Mouse (Mus musculus): ENCODE measurements around the gene Gm12845. TPM values are rescaled to one million over a fixed set of nuclear protein-coding genes. Genes with fewer than 3 reads are reported as not detected.
"Not testable (repeated sequence)": the region's sequence is repeated elsewhere in the genome, so short reads cannot be mapped to it uniquely, and the experiment has no call there.

The Gm12845 gene
- polyA plus RNA-seq, 1 experiment from 2014 or later: not detected

- no peaks in the 10 kb centered on the region for H3K27me3 ChIP-seq (replicated peaks; ENCODE audit: insufficient read depth, low read length)
- ATAC-seq: no peak
- H3K4me3 ChIP-seq (ENCODE audit: low read depth, low read length): no peak overlapping the region
- 43% methylated on average over 8 of the region's 8 CpGs for WGBS
- no peaks in the 10 kb centered on the region for H3K9me3 ChIP-seq (ENCODE audit: low read length)
- TF ChIP-seq EP300 (IDR thresholded peaks at IDR 0.05): no peak
- TF ChIP-seq CTCF (IDR thresholded peaks at IDR 0.05): peak; percentile 49
- H3K36me3 ChIP-seq (ENCODE audit: insufficient read depth, low read length): no peaks in the 10 kb centered on the region
- H3K27ac ChIP-seq (ENCODE audit: low read length): no peak overlapping the region
- H3K4me2 ChIP-seq (replicated peaks; ENCODE audit: low read depth, low read length): no peak overlapping the region
- DNase-seq (ENCODE audit: low spot score): peak; percentile 13
- no peak overlapping the region for H3K9ac ChIP-seq (replicated peaks; ENCODE audit: low read depth)
- H3K4me1 ChIP-seq (ENCODE audit: insufficient read depth, low read depth, low read length): no peaks in the 10 kb centered on the region
Measured at GRCm38 (mm10) chr4:117737559-117737958, 13.3 kb downstream of the Gm12845 start.

DNA sequence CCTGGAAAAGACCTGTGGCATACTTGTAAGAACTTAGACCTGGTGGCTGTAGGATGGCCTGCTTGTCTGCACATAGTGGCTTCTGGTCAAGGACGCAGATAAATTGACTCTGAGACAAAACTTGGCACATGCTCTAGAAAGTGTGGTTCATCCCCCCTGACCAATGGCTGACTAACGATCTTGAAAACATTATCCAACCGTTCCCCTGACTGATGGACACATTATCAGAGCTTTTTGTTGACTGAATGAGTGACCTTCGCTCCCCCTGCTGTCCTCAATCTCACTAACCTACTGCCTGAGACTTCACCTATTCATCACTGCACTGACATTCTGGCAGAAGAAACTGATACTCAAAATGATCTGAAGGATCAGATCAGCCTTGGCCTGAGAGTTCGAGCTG lies 28.3 kb downstream of the Gm12845 start:
- H3K27ac ChIP-seq (ENCODE audit: low read length); H3K4me1 ChIP-seq (ENCODE audit: insufficient read depth, low read depth, low read length); H3K4me3 ChIP-seq (ENCODE audit: low read depth, low read length); H3K27me3 ChIP-seq (replicated peaks; ENCODE audit: insufficient read depth, low read length); H3K4me2 ChIP-seq (replicated peaks; ENCODE audit: low read depth, low read length); H3K9ac ChIP-seq (replicated peaks; ENCODE audit: low read depth); ATAC-seq; DNase-seq (ENCODE audit: low spot score); H3K9me3 ChIP-seq (ENCODE audit: low read length); H3K36me3 ChIP-seq (ENCODE audit: insufficient read depth, low read length): not testable (repeated sequence)
- WGBS: 30% methylated on average over 5 of the region's 5 CpGs

DNA sequence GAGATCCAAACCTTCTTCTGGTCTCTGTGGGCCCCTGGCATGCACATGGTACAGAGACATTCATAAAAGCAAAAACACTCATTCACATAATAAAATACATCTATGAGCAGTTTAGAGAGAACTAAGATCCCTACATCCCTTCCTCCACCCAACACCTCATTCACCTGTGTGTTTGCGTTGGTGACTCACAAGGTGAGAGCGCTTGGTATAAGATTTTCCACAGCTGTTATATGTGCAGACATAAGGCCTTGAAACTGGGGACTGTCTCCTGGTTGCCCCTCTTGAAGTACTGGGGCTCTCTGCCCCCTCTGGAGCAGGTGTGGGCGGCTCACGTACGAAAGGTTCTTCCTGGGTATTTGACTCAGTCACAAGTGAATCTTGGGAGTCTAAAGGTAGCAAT lies 35.9 kb downstream of the Gm12845 start:
- Histone ChIP-seq H3K9ac (replicated peaks; ENCODE audit: low read depth) (no peak overlapping the region), H3K27ac (ENCODE audit: low read length) (no peak overlapping the region), H3K9me3 (ENCODE audit: low read length) (no peaks in the 10 kb centered on the region), H3K36me3 (ENCODE audit: insufficient read depth, low read length) (no peaks in the 10 kb centered on the region), H3K4me2 (replicated peaks; ENCODE audit: low read depth, low read length) (no peak overlapping the region), H3K27me3 (replicated peaks; ENCODE audit: insufficient read depth, low read length) (no peaks in the 10 kb centered on the region), H3K4me3 (ENCODE audit: low read depth, low read length) (no peak overlapping the region), H3K4me1 (ENCODE audit: insufficient read depth, low read depth, low read length) (no peaks in the 10 kb centered on the region)
- no peak for TF ChIP-seq CTCF (IDR thresholded peaks at IDR 0.05)
- ATAC-seq: no peak
- no peak for DNase-seq (ENCODE audit: low spot score)
- WGBS: 86% methylated on average over 5 of the region's 5 CpGs

- no peak within 1 kb of the TSS for H3K4me3 ChIP-seq (ENCODE audit: low read depth, low read length)
- TF ChIP-seq CTCF (IDR thresholded peaks at IDR 0.05) (no peak), EP300 (IDR thresholded peaks at IDR 0.05) (no peak)
- no peaks in the 10 kb centered on the region for H3K9me3 ChIP-seq (ENCODE audit: low read length)
- no peak for DNase-seq (ENCODE audit: low spot score)
- H3K4me2 ChIP-seq (replicated peaks; ENCODE audit: low read depth, low read length): no peak within 1 kb of the TSS
- no peaks in the 10 kb centered on the region for H3K4me1 ChIP-seq (ENCODE audit: insufficient read depth, low read depth, low read length)
- ATAC-seq: no peak
- no peak within 1 kb of the TSS for H3K9ac ChIP-seq (replicated peaks; ENCODE audit: low read depth)
- no peaks in the 10 kb centered on the region for H3K36me3 ChIP-seq (ENCODE audit: insufficient read depth, low read length)
- no peaks in the 10 kb centered on the region for H3K27me3 ChIP-seq (replicated peaks; ENCODE audit: insufficient read depth, low read length)
- 74% methylated on average over 11 of the region's 12 CpGs for WGBS
- H3K27ac ChIP-seq (ENCODE audit: low read length): no peak within 1 kb of the TSS
Measured at GRCm38 (mm10) chr4:117765416-117765815, 41.2 kb downstream of the Gm12845 start, which contains the start of gene Klf17. Gene Klf17 (minus strand): TSS chr4:117765648.

GRCm38 (mm10) chr4:117770935-117771334 lies 46.7 kb downstream of the Gm12845 start:
- 16% methylated on average over 5 of the region's 5 CpGs for WGBS

DNA sequence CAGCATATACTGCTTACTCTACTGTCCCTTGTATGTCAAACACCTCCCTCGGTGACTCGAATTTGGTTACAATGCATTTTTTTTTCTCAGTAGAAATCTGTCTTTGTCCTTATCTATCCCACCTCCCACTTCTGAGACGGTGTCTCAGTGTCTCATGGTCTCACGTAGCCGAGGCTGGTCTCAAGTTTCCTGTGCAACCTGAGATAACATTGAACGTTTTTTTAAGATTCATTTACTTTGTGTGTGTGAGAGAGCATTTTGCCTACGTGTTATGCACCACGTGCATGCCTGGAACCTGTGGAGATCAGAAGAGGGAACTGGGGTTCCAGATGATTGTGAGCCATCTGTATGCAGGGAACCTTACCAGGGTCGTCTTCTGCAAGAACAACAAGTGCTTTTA lies 48.7 kb downstream of the Gm12845 start:
- ATAC-seq (no peak), DNase-seq (ENCODE audit: low spot score) (no peak)
- Histone ChIP-seq H3K4me2 (replicated peaks; ENCODE audit: low read depth, low read length) (no peak overlapping the region), H3K36me3 (ENCODE audit: insufficient read depth, low read length) (no peaks in the 10 kb centered on the region), H3K27ac (ENCODE audit: low read length) (no peak overlapping the region), H3K4me1 (ENCODE audit: insufficient read depth, low read depth, low read length) (no peaks in the 10 kb centered on the region), H3K9me3 (ENCODE audit: low read length) (no peaks in the 10 kb centered on the region), H3K9ac (replicated peaks; ENCODE audit: low read depth) (no peak overlapping the region), H3K4me3 (ENCODE audit: low read depth, low read length) (no peak overlapping the region), H3K27me3 (replicated peaks; ENCODE audit: insufficient read depth, low read length) (no peaks in the 10 kb centered on the region)
- 16% methylated on average over 9 of the region's 9 CpGs for whole genome bisulfite sequencing
- TF ChIP-seq EP300 (IDR thresholded peaks at IDR 0.05): no peak
- no peak for TF ChIP-seq CTCF (IDR thresholded peaks at IDR 0.05)

More at GRCm38 (mm10) chr4:117770935-117771334, 46.7 kb downstream of the Gm12845 start:
- no peak overlapping the region for H3K4me3 ChIP-seq (ENCODE audit: low read depth, low read length)
- no peak overlapping the region for H3K4me2 ChIP-seq (replicated peaks; ENCODE audit: low read depth, low read length)
- no peaks in the 10 kb centered on the region for H3K36me3 ChIP-seq (ENCODE audit: insufficient read depth, low read length)
- H3K4me1 ChIP-seq (ENCODE audit: insufficient read depth, low read depth, low read length): no peaks in the 10 kb centered on the region
- TF ChIP-seq EP300 (IDR thresholded peaks at IDR 0.05) (no peak), CTCF (IDR thresholded peaks at IDR 0.05) (peak; percentile 69)
- H3K9ac ChIP-seq (replicated peaks; ENCODE audit: low read depth): no peak overlapping the region
- H3K27me3 ChIP-seq (replicated peaks; ENCODE audit: insufficient read depth, low read length): no peaks in the 10 kb centered on the region
- ATAC-seq (no peak), DNase-seq (ENCODE audit: low spot score) (peak; percentile 63)
- H3K27ac ChIP-seq (ENCODE audit: low read length): no peak overlapping the region
- no peaks in the 10 kb centered on the region for H3K9me3 ChIP-seq (ENCODE audit: low read length)

Other genes starting within 250 kb of the Gm12845 start
- 47.9 and 50.7 TPM in 2 replicates for gene Rnf220, start 227.4 kb upstream of the Gm12845 start, polyA plus RNA-seq (2015; fragmentation: Nextera tagmentation; extraction: Ambion mirVana)
- gene Eri3, start 174.0 kb upstream of the Gm12845 start, polyA plus RNA-seq (2015; fragmentation: Nextera tagmentation; extraction: Ambion mirVana): 75.1 and 79.3 TPM in 2 replicates
- gene Dmap1, start 42.1 kb upstream of the Gm12845 start, polyA plus RNA-seq (2015; fragmentation: Nextera tagmentation; extraction: Ambion mirVana): 37.0 and 37.8 TPM in 2 replicates
- not detected in 2 replicates for gene Klf17, start 41.2 kb downstream of the Gm12845 start, polyA plus RNA-seq (2015; fragmentation: Nextera tagmentation; extraction: Ambion mirVana)
- gene Slc6a9, start 110.1 kb downstream of the Gm12845 start, polyA plus RNA-seq (2015; fragmentation: Nextera tagmentation; extraction: Ambion mirVana): 17.3 and 19.1 TPM in 2 replicates
- gene Ccdc24, start 148.1 kb downstream of the Gm12845 start, polyA plus RNA-seq (2015; fragmentation: Nextera tagmentation; extraction: Ambion mirVana): 4.5 TPM in 2 replicates
- 7.2 and 7.7 TPM in 2 replicates for gene B4galt2, start 159.1 kb downstream of the Gm12845 start, polyA plus RNA-seq (2015; fragmentation: Nextera tagmentation; extraction: Ambion mirVana)
- 346 TPM in 2 replicates for gene Atp6v0b, start 162.9 kb downstream of the Gm12845 start, polyA plus RNA-seq (2015; fragmentation: Nextera tagmentation; extraction: Ambion mirVana)
- 7.8 and 8.6 TPM in 2 replicates for gene Dph2, start 167.6 kb downstream of the Gm12845 start, polyA plus RNA-seq (2015; fragmentation: Nextera tagmentation; extraction: Ambion mirVana)
- 32.1 and 35.6 TPM in 2 replicates for gene Ipo13, start 190.6 kb downstream of the Gm12845 start, polyA plus RNA-seq (2015; fragmentation: Nextera tagmentation; extraction: Ambion mirVana)
- 3.2 and 3.5 TPM in 2 replicates for gene Artn, start 205.4 kb downstream of the Gm12845 start, polyA plus RNA-seq (2015; fragmentation: Nextera tagmentation; extraction: Ambion mirVana)

Measured in lung, postnatal 0 days (tissue).